Mouse (Mus musculus) liver (tissue): Measurements from ENCODE around the gene Olfr1134.
"Not testable (repeated sequence)": the region's sequence is repeated elsewhere in the genome, so short reads cannot be mapped to it uniquely, and the experiment has no call there.

Experiments
- DNase-seq: peaks from one replicate; pipeline ENCODE4 v3.0.0-alpha.2; 2020; ENCODE audit warnings: mixed read lengths

The Olfr1134 gene

DNA sequence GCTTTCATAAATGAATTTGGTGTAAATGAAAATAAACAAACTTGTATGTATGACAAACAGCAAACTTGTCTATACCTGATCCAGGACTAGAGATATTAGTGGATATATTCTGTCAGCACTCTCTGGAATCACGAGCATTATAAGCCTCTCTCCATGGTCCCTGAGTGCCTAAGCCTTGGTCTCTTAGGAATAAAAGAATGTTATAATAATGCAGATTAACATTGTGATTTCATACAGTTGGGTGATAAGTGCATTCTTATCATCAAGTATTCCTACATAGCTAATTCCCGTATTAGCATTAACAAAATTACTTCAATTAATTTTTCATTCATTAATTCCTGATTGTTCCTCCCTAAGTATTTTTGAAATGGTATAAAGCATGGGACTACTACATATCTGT is at the start of gene Olfr1134:
Gene Olfr1134, minus strand, starts transcription at position 101 of the 400 bp plus-strand sequence.
- DNase-seq = no peak

GRCm38 (mm10) chr2:87693847-87694246 is 35.6 kb upstream of the Olfr1134 start, which contains the start of gene Olfr1136:
Gene Olfr1136, minus strand, starts transcription at chr2:87693947.
- DNase-seq = no peak

DNA sequence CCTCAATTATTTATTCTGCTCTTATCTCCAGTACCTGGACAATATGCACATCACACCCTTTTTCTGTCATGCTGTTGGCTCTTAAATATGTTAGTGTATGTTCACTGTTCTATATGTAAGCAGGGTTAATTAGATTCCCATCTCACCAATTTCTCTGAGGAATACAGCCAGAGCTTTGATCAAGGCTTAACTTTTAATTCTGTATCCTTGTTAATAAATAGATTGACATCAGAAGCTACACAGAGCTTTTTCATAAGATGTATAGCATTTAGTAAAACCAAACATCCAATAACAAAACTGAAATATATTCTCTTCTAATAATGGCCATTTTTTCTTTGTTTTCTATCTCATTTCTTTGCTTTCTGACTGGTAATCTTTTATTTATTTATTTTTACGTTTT is 15.3 kb upstream of the Olfr1134 start, which contains the start of gene Olfr1135:
Gene Olfr1135, minus strand, starts transcription at position 101 of the 400 bp plus-strand sequence.
- DNase-seq = no peak

DNA sequence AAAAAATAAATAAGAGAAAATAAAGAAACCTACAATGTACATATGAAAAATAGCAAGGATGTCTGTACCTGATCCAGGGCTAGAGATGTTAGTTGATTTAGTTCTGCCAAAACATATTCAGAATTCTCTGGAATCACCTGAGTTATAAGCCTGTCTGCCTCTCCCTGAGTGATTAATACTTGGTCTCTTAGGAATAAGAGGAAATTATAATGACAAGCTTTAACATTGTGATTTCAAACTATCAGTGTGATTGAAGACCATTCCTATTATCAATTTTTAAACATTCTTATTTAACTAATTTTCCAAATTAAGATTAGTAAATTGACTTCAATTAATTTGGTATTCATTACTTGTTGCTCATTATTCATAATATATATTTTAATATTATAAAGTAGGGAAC is 11.0 kb downstream of the Olfr1134 start, which contains the start of gene Olfr1133:
Gene Olfr1133, minus strand, starts transcription at position 101 of the 400 bp plus-strand sequence.
- no peak for DNase-seq

- no peak for DNase-seq
These were observed 15.8 kb downstream of the Olfr1134 start for GRCm38 (mm10) chr2:87642441-87642840.

DNA sequence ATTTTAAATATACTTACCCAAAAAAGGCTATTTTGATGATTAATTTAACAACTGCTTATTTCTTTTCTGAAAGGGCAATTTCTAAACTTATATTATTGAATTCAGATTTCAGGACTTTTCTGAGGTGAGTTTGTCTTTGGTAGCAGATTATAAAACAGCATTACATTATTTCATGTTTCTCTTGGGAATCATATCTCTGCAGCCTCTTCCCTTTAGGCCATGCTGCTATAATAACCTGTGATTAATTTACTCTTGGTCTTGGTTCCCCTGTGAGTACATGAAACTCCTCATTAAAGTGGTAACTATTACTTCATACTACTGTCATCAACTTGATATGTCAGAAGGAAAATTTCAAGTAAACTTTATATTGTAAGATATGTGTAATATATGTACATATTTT is 20.8 kb downstream of the Olfr1134 start, which contains the start of gene Olfr1132:
Gene Olfr1132, minus strand, starts transcription at position 101 of the 400 bp plus-strand sequence.
- DNase-seq = no peak

DNA sequence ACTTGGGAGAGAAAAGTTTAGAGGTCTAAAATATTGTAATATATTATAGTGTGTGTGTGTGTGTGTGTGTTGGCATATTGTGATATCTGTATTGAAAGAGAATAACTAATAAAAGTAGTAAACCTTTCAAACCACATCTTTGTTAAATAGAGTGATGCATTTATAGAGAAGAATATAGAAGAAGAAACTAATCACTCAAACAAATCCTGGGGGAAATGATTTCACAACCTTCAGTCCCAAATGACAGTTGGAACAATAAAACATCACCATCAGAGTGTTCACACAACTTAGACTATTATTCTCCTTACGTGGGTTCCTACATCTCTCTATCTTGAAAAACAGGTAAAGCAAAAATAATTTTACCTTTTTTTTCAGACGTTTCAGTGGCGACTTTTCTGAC is 31.5 kb downstream of the Olfr1134 start, which contains the start of gene Olfr1131:
Gene Olfr1131, plus strand, starts transcription at position 301 of the 400 bp plus-strand sequence.
- no peak for DNase-seq

DNA sequence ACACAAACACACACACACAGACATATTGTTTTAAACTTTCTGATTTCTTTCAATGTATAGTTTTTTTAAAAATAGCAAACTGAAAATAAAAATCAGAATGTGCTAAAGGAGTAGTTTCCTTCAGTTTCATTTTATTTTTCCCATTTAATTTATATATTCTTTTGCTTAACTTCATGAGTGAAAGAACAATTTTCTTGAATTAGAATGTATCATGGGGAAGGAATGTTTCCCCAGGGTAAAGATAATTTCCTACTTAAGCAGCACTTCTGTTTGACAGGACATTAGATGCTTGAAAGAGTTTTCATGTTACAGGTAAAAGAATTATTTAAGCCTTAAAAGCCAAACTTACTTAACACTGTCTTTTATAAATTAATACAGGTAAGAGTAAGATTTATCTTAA is 52.3 kb downstream of the Olfr1134 start, which contains the start of gene Olfr1130:
Gene Olfr1130, plus strand, starts transcription at position 301 of the 400 bp plus-strand sequence.
- DNase-seq = not testable (repeated sequence)
